Comparison of ENCODE assay signal across 9 mouse cellular contexts in genomic region chr10:67182651-67183050, GRCm38 (mm10).
DNase-seq lines count a peak whose midpoint lies in the region; ATAC-seq and TF ChIP-seq lines count a peak whose summit lies in the region.
"Had no signal": no experiment of that assay in that cellular context is flagged by ENCODE, and none has a peak within 500 bp of the region (broad histone marks: within the 10 kb centered on the region; RNA-seq: fewer than 3 reads in every experiment).

No protein-coding gene starts in this region.

- ATAC-seq in CD4-positive, CD25-positive, alpha-beta regulatory T cell, adult 4 months, result no peak
- 0 out of 2 replicates have a peak, but pooled peaks have one; percentile 21 for ATAC-seq in kidney, embryonic 16.5 days (ENCODE audit: low FRiP score, low TSS enrichment)
- ATAC-seq in embryonic facial prominence, embryonic 12.5 days (ENCODE audit: insufficient number of reproducible peaks, insufficient read depth, low FRiP score, low TSS enrichment), result no peak

- DNase-seq in CD4-positive, CD25-positive, alpha-beta regulatory T cell, adult 2 months (ENCODE audit: low read depth, low spot score), result peak; percentile 50
- DNase-seq in kidney, adult 11 months, result no peak
- peak; percentile 69 for DNase-seq in naive thymus-derived CD4-positive, alpha-beta T cell, adult 2 months (ENCODE audit: low read depth)
- DNase-seq in midbrain, embryonic 10.5 days (ENCODE audit: low spot score), result no peak
- no peak for DNase-seq in left cerebral cortex, adult 2 months (ENCODE audit: extremely low spot score in 1 of 2, low spot score in 2 of 2)
- DNase-seq: cerebellum, adult 11 months had no signal

- H3K4me3 ChIP-seq in kidney, embryonic 16.5 days (ENCODE audit: low read length), result no peak overlapping the region
- no peak overlapping the region for H3K4me3 ChIP-seq in embryonic facial prominence, embryonic 12.5 days
- no peak overlapping the region for H3K4me3 ChIP-seq in midbrain, embryonic 10.5 days
- no peak overlapping the region for H3K4me3 ChIP-seq in left cerebral cortex, adult 2 months

- 37% methylated on average over 3 of the region's 3 CpGs for WGBS in kidney, embryonic 16.5 days
- 40% methylated on average over 3 of the region's 3 CpGs for WGBS in embryonic facial prominence, embryonic 12.5 days
- 82% methylated on average over 3 of the region's 3 CpGs for WGBS in midbrain, embryonic 10.5 days

- peak overlapping the region; percentile 44; the same call in 1 of the 2 replicates for H3K27ac ChIP-seq in kidney, embryonic 16.5 days (ENCODE audit: low read length)
- 0 out of 2 replicates have a peak overlapping the region, but pooled peaks have one; percentile 47 for H3K27ac ChIP-seq in embryonic facial prominence, embryonic 12.5 days
- H3K27ac ChIP-seq in midbrain, embryonic 10.5 days (replicated peaks), result no peak overlapping the region
- H3K27ac ChIP-seq in left cerebral cortex, adult 2 months, result no peak overlapping the region

- intact Hi-C loops in left cerebral cortex, adult 2 months (cut with DNase I), result no loop called here

- H3K27me3 ChIP-seq in kidney, embryonic 16.5 days (ENCODE audit: insufficient read depth, low read length), result no peaks in the 10 kb centered on the region
- H3K27me3 ChIP-seq in embryonic facial prominence, embryonic 12.5 days, result no peaks in the 10 kb centered on the region
- H3K27me3 ChIP-seq in midbrain, embryonic 10.5 days (ENCODE audit: low read depth, poor library complexity, severe bottlenecking), result no peaks in the 10 kb centered on the region

- H3K9me3 ChIP-seq in kidney, embryonic 16.5 days (ENCODE audit: low read length), result no peaks in the 10 kb centered on the region
- no peaks in the 10 kb centered on the region for H3K9me3 ChIP-seq in embryonic facial prominence, embryonic 12.5 days
- no peaks in the 10 kb centered on the region for H3K9me3 ChIP-seq in midbrain, embryonic 10.5 days (replicated peaks)

- no peak overlapping the region for H3K4me2 ChIP-seq in kidney, embryonic 16.5 days (replicated peaks; ENCODE audit: low read depth, low read length)
- H3K4me2 ChIP-seq in embryonic facial prominence, embryonic 12.5 days (replicated peaks), result no peak overlapping the region

- H3K36me3 ChIP-seq in kidney, embryonic 16.5 days (ENCODE audit: insufficient read depth, low read length), result no peaks in the 10 kb centered on the region
- H3K36me3 ChIP-seq in embryonic facial prominence, embryonic 12.5 days, result no peaks in the 10 kb centered on the region
- no peaks in the 10 kb centered on the region for H3K36me3 ChIP-seq in midbrain, embryonic 10.5 days

- TF ChIP-seq CTCF in left cerebral cortex, adult 2 months (IDR thresholded peaks at IDR 0.05), result no peak

- no peak overlapping the region for H3K9ac ChIP-seq in kidney, embryonic 16.5 days (replicated peaks; ENCODE audit: low read length)
- H3K9ac ChIP-seq in embryonic facial prominence, embryonic 12.5 days, result no peak overlapping the region

- H3K4me1 ChIP-seq in kidney, embryonic 16.5 days (ENCODE audit: insufficient read depth, low read length), result peaks cover 20% of the 10 kb centered on the region
- H3K4me1 ChIP-seq in embryonic facial prominence, embryonic 12.5 days, result peaks cover 18% of the 10 kb centered on the region; the same call in 1 of the 2 replicates
- H3K4me1 ChIP-seq in midbrain, embryonic 10.5 days, result peaks cover 36% of the 10 kb centered on the region

Comparison
In these comparisons a context has a peak if more than half of its experiments do, and no peak if none do; other contexts are left out.
1. DNase-seq: peak in CD4-positive, CD25-positive, alpha-beta regulatory T cell, adult 2 months (single experiment) and naive thymus-derived CD4-positive, alpha-beta T cell, adult 2 months (single experiment); none in kidney, adult 11 months (single experiment), midbrain, embryonic 10.5 days (single experiment) and left cerebral cortex, adult 2 months (0 of 2).
2. H3K27ac ChIP-seq: peak in kidney, embryonic 16.5 days (single experiment) and embryonic facial prominence, embryonic 12.5 days (single experiment); none in midbrain, embryonic 10.5 days (single experiment) and left cerebral cortex, adult 2 months (single experiment).